Mouse (Mus musculus) bone marrow, adult 2 months (tissue): ENCODE data around the gene Ace.

ENCODE experiments used
- CTCF ChIP-seq: fragments of 200-500 bp; IDR thresholded peaks from 2 replicates; pipeline ENCODE4 v1.5.1; 2011; ENCODE audit warnings: low read length, control low read depth; ENCODE audit not compliant: control insufficient read depth, insufficient read depth
- POLR2A ChIP-seq: fragments of 200-500 bp; IDR thresholded peaks from 2 replicates; pipeline ENCODE4 v1.6.1; 2011; ENCODE audit warnings: low read depth, mild to moderate bottlenecking, control low read depth, low read length, borderline replicate concordance; ENCODE audit not compliant: control insufficient read depth

DNA sequence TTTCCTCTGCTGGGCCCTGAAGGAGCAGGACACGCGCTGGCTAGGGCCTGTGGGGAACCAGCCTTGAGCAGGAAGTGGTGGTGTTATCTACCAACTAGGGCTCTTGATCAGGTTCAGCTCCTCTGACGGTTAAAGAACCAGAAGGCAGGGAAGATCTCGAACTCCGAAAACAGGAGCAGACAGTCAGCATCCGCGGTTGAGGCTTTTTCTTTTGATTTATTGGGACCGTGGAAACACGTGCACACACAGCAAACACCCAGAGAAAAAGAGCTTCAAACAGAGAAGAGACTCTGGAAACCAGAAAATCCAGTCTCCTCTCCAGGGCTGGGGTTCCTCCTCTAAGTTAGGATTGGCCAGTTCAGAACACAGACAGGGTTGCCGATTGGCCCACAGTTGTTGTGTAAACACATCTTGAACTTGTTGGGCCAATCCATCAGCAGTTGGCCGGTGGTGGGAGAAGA, 21.0 kb upstream of the Ace start:
- no peak for TF ChIP-seq CTCF
- no peak for TF ChIP-seq POLR2A
